Comparison of ENCODE assay signal across 13 mouse cellular contexts in genomic region chr1:137620672-137621071, GRCm38 (mm10).
DNase-seq lines count a peak whose midpoint lies in the region.
"Had no signal": no experiment of that assay in that cellular context is flagged by ENCODE, and none has a peak within 500 bp of the region (broad histone marks: within the 10 kb centered on the region; RNA-seq: fewer than 3 reads in every experiment).

No protein-coding gene starts in this region.

- DNase-seq in heart, adult 11 months: peak; percentile 96
- no peak for DNase-seq in heart, embryonic 10.5 days (ENCODE audit: low spot score)
- DNase-seq in thymus, postnatal 14 days: peak; percentile 33
- DNase-seq in thymus, postnatal 0 days (ENCODE audit: low spot score): no peak
- DNase-seq in kidney, postnatal 36 days: peak; percentile 13 to 14
- DNase-seq in skeletal muscle tissue, adult 2 months (ENCODE audit: low read depth, low spot score): peak; percentile 4
- no peak for DNase-seq in embryo, embryonic 10 days (ENCODE audit: low spot score)
- no peak for DNase-seq in ovary, postnatal 10 days (ENCODE audit: low spot score)
- DNase-seq: cerebellum, postnatal 36 days; right cerebral cortex, adult 18-20 months had no signal

- H3K27me3 ChIP-seq in heart, embryonic 10.5 days (ENCODE audit: insufficient read depth, poor library complexity, severe bottlenecking): no peaks in the 10 kb centered on the region
- H3K27me3 ChIP-seq: midbrain, embryonic 15.5 days; neural tube, embryonic 13.5 days had no signal

- 75% methylated on average over 5 of the region's 5 CpGs for WGBS in heart, embryonic 10.5 days

- H3K9me3 ChIP-seq in heart, embryonic 10.5 days: no peaks in the 10 kb centered on the region
- H3K9me3 ChIP-seq: hindbrain, embryonic 10.5 days; midbrain, embryonic 15.5 days; neural tube, embryonic 13.5 days had no signal

- no peak overlapping the region for H3K27ac ChIP-seq in heart, embryonic 10.5 days
- H3K27ac ChIP-seq: hindbrain, embryonic 10.5 days; midbrain, embryonic 15.5 days; neural tube, embryonic 13.5 days had no signal

- H3K4me3 ChIP-seq in heart, embryonic 10.5 days: no peak overlapping the region
- H3K4me3 ChIP-seq: hindbrain, embryonic 10.5 days; midbrain, embryonic 15.5 days; neural tube, embryonic 13.5 days had no signal

- no peaks in the 10 kb centered on the region for H3K4me1 ChIP-seq in heart, embryonic 10.5 days
- H3K4me1 ChIP-seq: hindbrain, embryonic 10.5 days; midbrain, embryonic 15.5 days had no signal

- H3K36me3 ChIP-seq in heart, embryonic 10.5 days: no peaks in the 10 kb centered on the region
- H3K36me3 ChIP-seq: hindbrain, embryonic 10.5 days; midbrain, embryonic 15.5 days; neural tube, embryonic 13.5 days had no signal

Comparison
In these comparisons a context has a peak if more than half of its experiments do, and no peak if none do; other contexts are left out.
1. DNase-seq: peak in heart, adult 11 months (single experiment), thymus, postnatal 14 days (single experiment), kidney, postnatal 36 days (2 of 2) and skeletal muscle tissue, adult 2 months (single experiment); none in heart, embryonic 10.5 days (single experiment), thymus, postnatal 0 days (single experiment), embryo, embryonic 10 days (single experiment) and ovary, postnatal 10 days (single experiment).